Mouse (Mus musculus) heart, embryonic 10.5 days (tissue): ENCODE data around the gene Lmln. TPM values are rescaled to one million over a fixed set of nuclear protein-coding genes. Genes with fewer than 3 reads are reported as not detected.
A peak's percentile ranks its signal among the peaks of the same experiment; 100 is the strongest.
"Not testable (repeated sequence)": the region's sequence is repeated elsewhere in the genome, so short reads cannot be mapped to it uniquely, and the experiment has no call there.

Experiments
- DNase-seq: peaks from one replicate; pipeline ENCODE4 v3.0.0-alpha.2; 2017; ENCODE audit warnings: low spot score
- H3K27ac ChIP-seq: fragments of 300-500 bp; sonication (generic); 2 replicates; pipeline ENCODE4 v1.5.1; 2016; ENCODE audit warnings: mild to moderate bottlenecking
- H3K27me3 ChIP-seq: fragments of 300-500 bp; sonication (generic); 2 replicates; pipeline ENCODE4 v1.6.1; 2016; ENCODE audit warnings: mild to moderate bottlenecking; ENCODE audit not compliant: poor library complexity, insufficient read depth, severe bottlenecking
- H3K36me3 ChIP-seq: fragments of 300-500 bp; sonication (generic); 2 replicates; pipeline ENCODE4 v1.6.1; 2016; ENCODE audit warnings: mild to moderate bottlenecking, moderate library complexity
- H3K4me1 ChIP-seq: fragments of 300-500 bp; sonication (generic); 2 replicates; pipeline ENCODE4 v1.6.1; 2016; ENCODE audit warnings: mild to moderate bottlenecking
- H3K4me3 ChIP-seq: fragments of 300-500 bp; sonication (generic); 2 replicates; pipeline ENCODE4 v1.5.1; 2016; ENCODE audit warnings: mild to moderate bottlenecking, moderate library complexity
- H3K9me3 ChIP-seq: fragments of 300-500 bp; sonication (generic); 2 replicates; pipeline ENCODE4 v1.6.1; 2016; ENCODE audit warnings: mild to moderate bottlenecking, moderate library complexity
- WGBS: fragments of 180-500 bp; shearing (Covaris S2); methylation state at CpG from one replicate; pipeline ENCODE4 v1.1.7; 2016; 5-methylcytosine and 5-hydroxymethylcytosine counted together
- polyA plus RNA-seq: library from polyadenylated mRNA; unstranded; fragments of >200 nt; fragmentation: Nextera tagmentation; extraction: Ambion mirVana; gene quantifications from 2 replicates; pipeline ENCODE4 v1.2.1, GENCODE M21; 2016

The Lmln gene
- polyA plus RNA-seq, 1 experiment from 2014 or later, result 3.0 TPM

DNA sequence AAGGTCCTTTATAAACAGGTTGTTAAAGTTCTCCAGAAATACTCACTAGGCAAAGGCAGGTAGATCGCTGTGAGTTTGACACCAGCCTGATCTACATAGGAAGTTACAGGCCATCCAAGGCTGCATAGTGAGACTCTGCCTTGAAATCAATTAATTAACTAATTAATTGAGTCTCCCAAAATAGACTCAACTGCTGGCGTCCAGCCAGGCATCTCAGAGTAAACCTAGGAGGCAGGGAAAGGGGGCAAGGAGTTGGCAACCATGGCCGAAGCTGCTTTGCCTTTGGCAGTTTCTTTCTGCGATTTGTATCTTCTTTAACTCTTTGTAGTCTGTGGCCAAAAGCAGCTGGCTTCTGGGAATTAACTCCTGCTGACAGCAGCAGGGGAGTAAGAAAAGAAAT lies 51.4 kb downstream of the Lmln start:
- Histone ChIP-seq H3K27ac (no peak overlapping the region), H3K27me3 (no peaks in the 10 kb centered on the region), H3K36me3 (peaks cover 26% of the 10 kb centered on the region), H3K9me3 (no peaks in the 10 kb centered on the region), H3K4me1 (0 out of 2 replicates have a peak, but pooled peaks cover 3% of the 10 kb centered on the region), H3K4me3 (no peak overlapping the region)
- DNase-seq, result no peak
- 66% methylated on average over 4 of the region's 4 CpGs for WGBS

DNA sequence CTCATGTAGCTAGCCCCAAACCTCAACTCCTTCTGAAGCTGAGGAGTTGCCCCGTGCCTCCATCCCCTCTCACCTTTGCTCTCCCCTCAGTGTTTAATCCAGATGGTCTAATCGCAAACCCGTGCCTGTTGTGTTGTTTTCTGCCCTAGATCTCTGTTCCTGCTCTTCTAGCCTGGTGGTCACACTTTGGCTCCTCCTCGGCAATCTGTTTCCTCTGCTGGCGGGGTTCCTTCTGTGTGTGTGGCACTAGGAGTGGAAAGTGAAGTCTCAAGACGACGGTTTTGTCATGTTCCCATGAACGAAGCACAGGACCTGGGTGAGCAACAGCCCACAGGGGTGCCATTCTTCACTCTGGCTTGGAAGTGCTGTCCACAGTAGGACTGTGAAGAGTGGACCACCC lies 61.1 kb downstream of the Lmln start:
- no peak overlapping the region for H3K4me3 ChIP-seq
- no peak overlapping the region; the same call in 1 of the 2 replicates for H3K27ac ChIP-seq
- no peaks in the 10 kb centered on the region for H3K27me3 ChIP-seq
- peaks cover 12% of the 10 kb centered on the region; the same call in 1 of the 2 replicates for H3K36me3 ChIP-seq
- H3K4me1 ChIP-seq, result peaks cover 24% of the 10 kb centered on the region
- H3K9me3 ChIP-seq, result no peaks in the 10 kb centered on the region
- DNase-seq, result peak; percentile 67
- 81% methylated on average over 8 of the region's 8 CpGs for WGBS

DNA sequence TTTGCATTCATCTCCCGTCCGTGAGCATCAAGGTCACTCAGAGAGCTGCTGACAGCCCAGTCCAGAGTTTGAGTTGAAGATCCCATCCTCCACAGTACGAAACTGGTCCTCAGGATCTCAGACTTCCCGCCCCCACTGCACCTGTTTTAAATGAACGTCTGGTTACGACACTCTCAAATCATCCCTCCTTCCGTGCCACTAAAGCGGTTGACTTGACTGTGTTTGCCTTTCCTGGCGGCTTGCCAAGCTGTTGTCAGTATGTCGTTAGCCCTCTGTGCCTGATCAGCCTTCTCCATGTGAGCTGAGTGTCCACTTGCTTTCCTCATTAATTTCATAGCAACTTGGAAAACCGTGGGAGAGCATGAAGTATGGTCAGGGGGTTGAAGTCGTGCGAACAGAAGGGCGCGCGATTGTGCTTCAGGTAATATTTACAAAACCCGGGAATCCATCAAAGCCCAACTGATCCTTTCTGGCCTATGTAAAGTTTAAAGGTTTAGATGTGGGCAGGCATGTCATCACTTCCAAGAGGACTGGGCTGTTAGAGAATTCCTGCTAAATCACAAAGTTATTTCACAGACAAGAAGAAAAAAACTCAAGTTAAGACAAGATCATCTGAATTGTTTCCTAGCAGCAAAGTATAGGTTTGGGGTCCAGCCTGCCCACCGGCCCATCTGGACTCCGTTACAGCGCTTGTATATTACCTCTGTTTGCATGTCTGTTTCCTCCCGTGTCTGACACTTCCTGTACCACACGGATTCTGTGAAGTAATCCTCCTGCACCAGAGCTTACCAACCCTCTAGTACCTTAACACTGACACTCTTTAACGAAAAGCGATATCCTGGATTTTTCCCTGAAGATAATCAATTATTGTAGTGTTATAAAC lies 61.9 kb downstream of the Lmln start:
- peak; percentile 85 for DNase-seq
- Histone ChIP-seq H3K27me3 (no peaks in the 10 kb centered on the region), H3K9me3 (no peaks in the 10 kb centered on the region), H3K36me3 (peaks cover 12% of the 10 kb centered on the region; the same call in 1 of the 2 replicates), H3K4me3 (no peak overlapping the region), H3K27ac (no peak overlapping the region), H3K4me1 (peaks cover 23% of the 10 kb centered on the region)
- WGBS, result 65% methylated on average over 24 of the region's 24 CpGs

DNA sequence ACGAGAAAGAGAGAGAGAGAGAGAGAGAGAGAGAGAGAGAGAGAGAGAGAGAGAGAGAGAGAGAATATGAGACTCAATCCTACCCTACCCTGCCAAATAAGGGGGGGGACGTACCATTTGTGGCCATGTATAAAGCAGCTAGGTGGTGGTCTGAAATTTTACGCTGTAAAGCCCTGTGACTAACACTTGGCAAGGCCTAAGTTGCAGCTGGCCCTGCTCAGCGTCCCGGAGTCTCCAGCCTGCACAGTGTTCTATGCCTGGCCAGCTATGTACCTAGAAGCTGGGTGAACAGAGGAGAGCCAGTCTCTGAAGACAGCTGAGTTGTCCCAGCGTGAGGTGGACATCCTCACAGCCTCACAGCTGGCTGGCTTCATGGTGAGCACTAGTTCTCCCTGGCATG lies 64.7 kb downstream of the Lmln start:
- no peak overlapping the region for H3K4me3 ChIP-seq
- DNase-seq, result no peak

DNA sequence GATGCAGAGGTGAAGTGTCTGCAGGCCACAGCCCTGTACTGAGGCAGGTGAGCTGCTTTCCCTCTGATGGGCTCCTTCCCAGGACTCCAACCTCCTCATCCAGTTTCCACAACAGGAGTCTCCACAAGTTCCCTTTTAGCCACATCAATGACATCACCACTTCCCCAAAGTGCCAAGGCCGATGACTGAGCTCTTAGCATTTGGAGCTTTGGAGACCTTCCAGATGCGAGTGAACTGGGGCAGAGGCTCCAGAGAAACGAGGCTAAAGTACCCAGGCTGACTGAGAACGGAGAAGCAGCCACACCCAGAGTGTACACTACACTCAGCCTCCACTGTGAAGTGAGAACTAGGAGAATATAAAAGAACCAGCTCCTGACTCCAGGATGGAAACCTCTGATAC lies 68.4 kb downstream of the Lmln start:
- no peak for DNase-seq
- no peaks in the 10 kb centered on the region for H3K36me3 ChIP-seq
- H3K4me1 ChIP-seq, result peaks cover 3% of the 10 kb centered on the region; the same call in 1 of the 2 replicates
- no peak overlapping the region for H3K27ac ChIP-seq
- WGBS, result 48% methylated on average over 4 of the region's 4 CpGs
- H3K9me3 ChIP-seq, result no peaks in the 10 kb centered on the region
- 0 out of 2 replicates have a peak, but pooled peaks cover 4% of the 10 kb centered on the region for H3K27me3 ChIP-seq
- H3K4me3 ChIP-seq, result no peak overlapping the region

More for the DNA sequence above, 64.7 kb downstream of the Lmln start:
- Histone ChIP-seq H3K36me3 (peaks cover 9% of the 10 kb centered on the region; the same call in 1 of the 2 replicates), H3K4me1 (peaks cover 20% of the 10 kb centered on the region), H3K9me3 (no peaks in the 10 kb centered on the region), H3K27ac (no peak overlapping the region), H3K27me3 (no peaks in the 10 kb centered on the region)
- 79% methylated on average over 6 of the region's 6 CpGs for WGBS

DNA sequence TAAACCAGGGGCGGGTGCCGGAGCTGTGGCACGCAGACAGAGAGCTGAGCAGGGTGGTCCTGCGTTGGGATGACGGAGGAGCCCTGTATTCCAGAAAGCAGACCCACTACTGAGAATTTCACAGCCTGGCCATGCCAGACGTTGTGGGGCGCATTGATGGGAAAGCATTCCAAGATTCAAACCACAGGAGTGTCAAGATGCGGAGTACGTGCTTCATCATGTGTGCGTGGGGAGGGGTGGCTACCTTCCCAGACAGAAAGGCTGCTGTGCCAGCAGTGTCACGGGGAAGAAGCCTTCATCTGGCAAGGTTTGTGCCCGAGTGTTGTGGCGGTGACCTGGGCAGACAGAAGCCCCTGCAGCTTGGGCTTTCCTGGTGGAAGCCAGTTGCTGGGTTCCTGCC lies 70.9 kb downstream of the Lmln start:
- no peak overlapping the region for H3K4me3 ChIP-seq
- 77% methylated on average over 13 of the region's 13 CpGs for WGBS

DNA sequence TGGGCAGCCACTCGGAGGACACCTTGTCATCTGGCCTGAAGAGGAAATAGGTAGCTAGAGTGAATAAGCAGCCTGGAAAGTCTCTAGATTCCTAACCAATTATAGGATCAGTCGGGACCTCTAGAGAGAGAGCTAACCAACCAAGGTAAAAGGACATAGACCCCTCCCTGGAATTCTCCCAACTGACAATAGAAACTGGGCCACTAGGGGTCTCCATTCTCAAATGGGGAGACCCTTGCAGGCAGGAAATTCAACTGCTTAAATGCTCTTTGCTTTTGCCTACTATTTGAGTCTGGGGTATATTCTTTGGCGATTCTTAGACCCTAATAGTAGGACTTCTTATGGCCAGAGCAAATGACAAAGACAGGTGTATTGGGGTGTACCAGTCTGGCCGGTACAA lies 72.8 kb downstream of the Lmln start:
- no peak overlapping the region for H3K4me3 ChIP-seq
- no peaks in the 10 kb centered on the region for H3K4me1 ChIP-seq
- H3K9me3 ChIP-seq, result no peaks in the 10 kb centered on the region
- 0 out of 2 replicates have a peak, but pooled peaks cover 4% of the 10 kb centered on the region for H3K27me3 ChIP-seq
- WGBS, result 62% methylated on average over 4 of the region's 4 CpGs
- no peak for DNase-seq
- H3K27ac ChIP-seq, result no peak overlapping the region
- H3K36me3 ChIP-seq, result no peaks in the 10 kb centered on the region

More for the DNA sequence above, 70.9 kb downstream of the Lmln start:
- Histone ChIP-seq H3K4me1 (no peaks in the 10 kb centered on the region), H3K36me3 (no peaks in the 10 kb centered on the region), H3K27ac (no peak overlapping the region), H3K27me3 (0 out of 2 replicates have a peak, but pooled peaks cover 4% of the 10 kb centered on the region), H3K9me3 (no peaks in the 10 kb centered on the region)
- no peak for DNase-seq

DNA sequence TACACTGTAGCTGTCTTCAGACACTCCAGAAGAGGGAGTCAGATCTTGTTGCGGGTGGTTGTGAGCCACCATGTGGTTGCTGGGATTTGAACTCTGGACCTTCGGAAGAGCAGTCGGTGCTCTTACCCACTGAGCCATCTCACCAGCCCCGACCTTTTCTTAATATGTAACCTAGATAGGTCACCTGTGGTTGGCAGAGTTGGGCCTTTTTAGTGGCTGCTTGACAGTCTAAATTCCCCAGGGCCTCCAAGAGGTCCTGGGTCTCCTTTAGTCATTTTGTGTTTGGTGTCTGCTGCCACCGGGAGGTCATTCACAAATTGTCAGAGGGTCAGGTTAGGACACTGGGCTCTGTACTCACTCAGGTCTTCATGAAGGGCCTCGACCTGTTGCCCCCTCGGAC lies 76.7 kb downstream of the Lmln start:
- H3K4me1 ChIP-seq, DNase-seq, H3K27ac ChIP-seq, H3K36me3 ChIP-seq, H3K9me3 ChIP-seq, H3K27me3 ChIP-seq, H3K4me3 ChIP-seq: not testable (repeated sequence)
- 80% methylated on average over 6 of the region's 7 CpGs for WGBS

DNA sequence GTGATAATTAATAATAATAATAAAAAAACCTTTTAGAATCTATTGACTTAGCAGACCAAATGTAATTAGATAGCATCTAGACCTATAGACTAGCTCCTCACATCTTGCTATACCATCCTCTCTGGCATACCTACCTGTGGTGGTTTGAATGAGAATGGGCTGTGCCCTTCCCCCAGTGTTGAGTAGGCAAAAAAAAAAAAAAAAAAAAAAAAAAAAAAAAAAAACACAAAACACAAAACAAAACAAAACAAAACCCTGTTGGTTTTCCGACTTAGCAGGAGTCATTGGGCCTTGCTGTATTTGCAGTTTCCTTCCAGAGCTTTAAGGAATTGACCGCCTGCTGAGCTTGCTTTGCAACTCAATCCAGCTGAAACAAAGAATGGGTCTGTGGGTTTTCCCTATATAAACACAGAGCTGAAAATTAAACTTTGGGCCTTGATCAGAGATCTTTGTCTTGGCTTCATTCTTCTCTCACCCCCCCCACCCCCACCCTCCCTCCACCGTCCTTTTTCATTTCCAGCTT lies 79.5 kb downstream of the Lmln start:
- H3K4me3 ChIP-seq, result no peak overlapping the region
- H3K4me1 ChIP-seq, result no peaks in the 10 kb centered on the region
- H3K9me3 ChIP-seq, result no peaks in the 10 kb centered on the region
- no peak for DNase-seq
- 53% methylated on average over 3 of the region's 3 CpGs for WGBS
- no peaks in the 10 kb centered on the region for H3K27me3 ChIP-seq
- no peaks in the 10 kb centered on the region for H3K36me3 ChIP-seq
- no peak overlapping the region for H3K27ac ChIP-seq

DNA sequence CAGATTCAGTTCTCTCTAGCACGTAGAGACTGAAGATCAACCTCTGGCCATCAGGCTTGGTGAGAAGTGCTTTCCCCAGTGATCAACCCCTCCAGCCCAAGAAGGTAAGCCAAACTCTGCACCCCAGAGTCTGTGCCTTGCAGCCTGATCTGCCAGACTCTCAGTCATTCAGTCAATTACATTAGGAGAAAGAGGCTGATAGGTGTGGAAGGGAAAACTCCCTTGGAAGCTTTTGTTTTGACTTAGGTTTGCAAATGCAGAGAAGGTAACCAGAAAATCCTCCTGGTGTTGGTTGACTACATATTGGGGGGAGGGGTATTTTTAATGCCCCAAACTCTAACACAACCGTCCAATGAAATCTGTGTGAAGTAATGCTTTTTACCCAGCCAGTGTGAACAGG lies 81.1 kb downstream of the Lmln start:
- Histone ChIP-seq H3K9me3 (no peaks in the 10 kb centered on the region), H3K4me1 (no peaks in the 10 kb centered on the region), H3K4me3 (no peak overlapping the region), H3K36me3 (no peaks in the 10 kb centered on the region), H3K27me3 (no peaks in the 10 kb centered on the region), H3K27ac (no peak overlapping the region)
- no peak for DNase-seq
- WGBS, result 67% methylated on average over 2 of the region's 2 CpGs

DNA sequence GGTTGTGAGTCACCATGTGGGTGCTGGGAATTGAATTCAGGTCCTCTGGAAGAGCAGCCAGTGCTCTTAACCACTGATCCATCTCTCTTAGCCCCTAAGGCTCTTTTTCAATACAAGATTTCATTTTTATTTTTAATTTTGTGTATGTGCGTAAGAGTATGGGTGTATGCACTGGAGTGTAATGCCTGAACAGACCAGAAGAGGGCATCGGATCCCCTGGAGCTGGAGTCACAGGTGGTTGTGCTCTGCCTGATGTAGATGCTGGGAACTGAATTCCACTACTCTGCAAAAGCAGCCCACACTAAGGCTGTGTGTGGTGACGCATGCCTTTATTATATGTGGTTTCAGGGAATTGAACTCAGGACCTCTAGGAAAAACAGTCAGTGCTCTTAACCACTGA lies 83.9 kb downstream of the Lmln start:
- no peaks in the 10 kb centered on the region for H3K9me3 ChIP-seq
- DNase-seq, result no peak
- H3K4me3 ChIP-seq, result no peak overlapping the region
- H3K27me3 ChIP-seq, result no peaks in the 10 kb centered on the region
- 92% methylated on average over 3 of the region's 3 CpGs for WGBS
- H3K36me3 ChIP-seq, result no peaks in the 10 kb centered on the region
- H3K4me1 ChIP-seq, result no peaks in the 10 kb centered on the region
- H3K27ac ChIP-seq, result no peak overlapping the region

DNA sequence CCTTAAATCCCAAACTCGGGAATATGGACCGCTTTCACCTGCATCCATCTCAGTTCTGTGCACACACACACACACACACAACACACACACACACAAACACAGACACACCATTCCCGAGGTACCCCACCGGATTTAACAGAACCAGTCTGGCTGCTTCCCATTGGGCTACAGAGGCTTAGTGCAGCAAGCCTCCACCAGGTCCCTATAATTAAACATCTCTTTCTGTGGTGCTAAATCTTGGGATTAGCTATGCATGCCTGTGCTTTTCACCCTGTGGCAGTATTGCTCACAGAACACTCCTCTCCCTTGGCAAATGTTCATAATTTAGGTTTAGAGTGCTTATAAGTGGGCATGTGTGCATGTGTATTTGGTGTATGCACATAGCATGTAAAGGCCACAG lies 85.8 kb downstream of the Lmln start:
- no peak for DNase-seq
- H3K27me3 ChIP-seq, result no peaks in the 10 kb centered on the region
- 84% methylated on average over 4 of the region's 4 CpGs for WGBS
- no peaks in the 10 kb centered on the region for H3K36me3 ChIP-seq
- H3K9me3 ChIP-seq, result no peaks in the 10 kb centered on the region
- no peak overlapping the region for H3K4me3 ChIP-seq
- no peaks in the 10 kb centered on the region for H3K4me1 ChIP-seq
- no peak overlapping the region for H3K27ac ChIP-seq

DNA sequence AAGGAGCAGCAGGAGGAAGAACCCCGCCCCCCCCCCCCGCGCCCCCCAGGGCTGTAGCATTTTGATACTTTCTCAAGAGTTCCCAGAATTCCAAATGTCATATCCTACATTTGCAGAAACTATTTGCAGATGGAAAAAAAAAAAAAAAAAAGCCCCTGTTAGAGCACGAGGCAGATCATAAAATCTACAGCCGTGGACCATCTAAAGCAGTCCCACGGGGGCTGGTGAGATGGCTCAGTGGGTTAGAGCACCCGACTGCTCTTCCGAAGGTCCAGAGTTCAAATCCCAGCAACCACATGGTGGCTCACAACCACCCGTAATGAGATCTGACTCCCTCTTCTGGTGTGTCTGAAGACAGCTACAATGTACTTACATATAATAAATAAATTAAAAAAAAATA lies 88.6 kb downstream of the Lmln start:
- not testable (repeated sequence) for H3K36me3 ChIP-seq, H3K27ac ChIP-seq, DNase-seq, H3K4me1 ChIP-seq, H3K27me3 ChIP-seq, H3K9me3 ChIP-seq, H3K4me3 ChIP-seq
- 84% methylated on average over 9 of the region's 9 CpGs for WGBS
